Mouse (Mus musculus): ENCODE results near the gene Nkx2-5.
A peak's percentile ranks its signal among the peaks of the same experiment; 100 is the strongest.

Nkx2-5 gene

GRCm38 (mm10) chr17:26844909-26845148 lies at the start of gene Nkx2-5:
Gene Nkx2-5 (minus strand): TSS chr17:26845009.
- DNase-seq (ENCODE audit: low spot score), result no peak

- no peak for DNase-seq (ENCODE audit: low spot score)
These were observed 49.5 kb upstream of the Nkx2-5 start for GRCm38 (mm10) chr17:26894342-26894741.

- no peak for DNase-seq (ENCODE audit: low spot score)
These were observed 48.7 kb upstream of the Nkx2-5 start for GRCm38 (mm10) chr17:26893492-26893891.

GRCm38 (mm10) chr17:26892635-26893375 lies 48.0 kb upstream of the Nkx2-5 start:
- DNase-seq (ENCODE audit: low spot score), result no peak

- DNase-seq (ENCODE audit: low spot score), result no peak
These were observed 43.1 kb upstream of the Nkx2-5 start for GRCm38 (mm10) chr17:26887926-26888325.

- peak; percentile 45 for DNase-seq (ENCODE audit: low spot score)
These were observed 41.4 kb upstream of the Nkx2-5 start for GRCm38 (mm10) chr17:26886047-26886749.

GRCm38 (mm10) chr17:26884995-26885926 lies 40.5 kb upstream of the Nkx2-5 start:
- peak; percentile 25 for DNase-seq (ENCODE audit: low spot score)

GRCm38 (mm10) chr17:26883585-26883984 lies 38.8 kb upstream of the Nkx2-5 start:
- no peak for DNase-seq (ENCODE audit: low spot score)

GRCm38 (mm10) chr17:26882706-26883105 lies 37.9 kb upstream of the Nkx2-5 start:
- DNase-seq (ENCODE audit: low spot score), result no peak

GRCm38 (mm10) chr17:26879235-26879634 lies 34.4 kb upstream of the Nkx2-5 start:
- DNase-seq (ENCODE audit: low spot score), result no peak

- no peak for DNase-seq (ENCODE audit: low spot score)
These were observed 33.1 kb upstream of the Nkx2-5 start for GRCm38 (mm10) chr17:26877927-26878326.

GRCm38 (mm10) chr17:26874542-26874941 lies 29.7 kb upstream of the Nkx2-5 start:
- no peak for DNase-seq (ENCODE audit: low spot score)

GRCm38 (mm10) chr17:26873502-26873901 lies 28.7 kb upstream of the Nkx2-5 start:
- no peak for DNase-seq (ENCODE audit: low spot score)

GRCm38 (mm10) chr17:26872870-26873269 lies 28.1 kb upstream of the Nkx2-5 start:
- DNase-seq (ENCODE audit: low spot score), result no peak

GRCm38 (mm10) chr17:26868756-26869155 lies 23.9 kb upstream of the Nkx2-5 start:
- no peak for DNase-seq (ENCODE audit: low spot score)

GRCm38 (mm10) chr17:26865156-26865555 lies 20.3 kb upstream of the Nkx2-5 start:
- no peak for DNase-seq (ENCODE audit: low spot score)

GRCm38 (mm10) chr17:26864343-26864742 lies 19.5 kb upstream of the Nkx2-5 start:
- DNase-seq (ENCODE audit: low spot score), result no peak

- DNase-seq (ENCODE audit: low spot score), result no peak
These were observed 17.0 kb upstream of the Nkx2-5 start for GRCm38 (mm10) chr17:26861793-26862192.

- DNase-seq (ENCODE audit: low spot score), result no peak
These were observed 16.6 kb upstream of the Nkx2-5 start for GRCm38 (mm10) chr17:26861383-26861782.

GRCm38 (mm10) chr17:26860906-26861305 lies 16.1 kb upstream of the Nkx2-5 start:
- no peak for DNase-seq (ENCODE audit: low spot score)

GRCm38 (mm10) chr17:26852262-26852661 lies 7.5 kb upstream of the Nkx2-5 start:
- no peak for DNase-seq (ENCODE audit: low spot score)

- DNase-seq (ENCODE audit: low spot score), result no peak
These were observed 6.3 kb upstream of the Nkx2-5 start for GRCm38 (mm10) chr17:26851136-26851460.

Measured in urinary bladder, postnatal 10 days (tissue).